Mouse (Mus musculus): ENCODE measurements around the gene Rasgrf1.
"Not testable (repeated sequence)": the region's sequence is repeated elsewhere in the genome, so short reads cannot be mapped to it uniquely, and the experiment has no call there.

The Rasgrf1 gene

GRCm38 (mm10) chr9:90054371-90055145 is 144.8 kb downstream of the Rasgrf1 start:
- no peaks in the 10 kb centered on the region; the same call in none of the 2 replicates for H3K36me3 ChIP-seq (ENCODE audit: control insufficient read depth, insufficient read depth, low read length, poor library complexity, severe bottlenecking)
- no peaks in the 10 kb centered on the region; the same call in 1 of the 2 replicates for H3K27me3 ChIP-seq (ENCODE audit: control insufficient read depth, insufficient read depth, low read length, poor library complexity, severe bottlenecking)
- DNase-seq (ENCODE audit: low read depth, low spot score), result peak; percentile 88

GRCm38 (mm10) chr9:90055409-90055808 is 145.7 kb downstream of the Rasgrf1 start:
- no peaks in the 10 kb centered on the region; the same call in none of the 2 replicates for H3K36me3 ChIP-seq (ENCODE audit: control insufficient read depth, insufficient read depth, low read length, poor library complexity, severe bottlenecking)
- H3K27me3 ChIP-seq (ENCODE audit: control insufficient read depth, insufficient read depth, low read length, poor library complexity, severe bottlenecking), result no peaks in the 10 kb centered on the region
- DNase-seq (ENCODE audit: low read depth, low spot score), result no peak

- Histone ChIP-seq H3K27me3 (ENCODE audit: control insufficient read depth, insufficient read depth, low read length, poor library complexity, severe bottlenecking) (no peaks in the 10 kb centered on the region), H3K36me3 (ENCODE audit: control insufficient read depth, insufficient read depth, low read length, poor library complexity, severe bottlenecking) (no peaks in the 10 kb centered on the region; the same call in none of the 2 replicates)
- DNase-seq (ENCODE audit: low read depth, low spot score), result no peak
Measured at GRCm38 (mm10) chr9:90055911-90056310, 146.2 kb downstream of the Rasgrf1 start.

DNA sequence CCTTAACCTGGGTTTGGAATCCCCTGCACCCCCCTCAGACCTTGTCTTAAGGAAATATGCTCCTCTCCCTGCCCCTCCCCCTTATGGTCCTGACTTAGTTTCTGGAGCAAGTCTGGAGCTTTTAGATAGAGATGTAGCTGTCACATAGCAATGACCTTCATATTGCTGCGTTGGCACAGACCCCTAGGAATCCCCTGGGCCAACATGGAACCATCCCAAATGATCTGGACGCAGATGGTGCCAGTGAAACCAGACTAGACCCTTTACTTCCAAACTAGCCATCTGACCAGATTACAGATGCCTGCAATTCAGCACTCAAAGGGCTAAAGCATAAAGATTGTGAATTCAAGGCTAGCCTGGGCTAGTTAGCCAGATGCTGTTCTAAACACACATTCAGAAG is 147.0 kb downstream of the Rasgrf1 start:
- Histone ChIP-seq H3K27me3 (ENCODE audit: control insufficient read depth, insufficient read depth, low read length, poor library complexity, severe bottlenecking) (no peaks in the 10 kb centered on the region), H3K36me3 (ENCODE audit: control insufficient read depth, insufficient read depth, low read length, poor library complexity, severe bottlenecking) (peaks cover 3% of the 10 kb centered on the region)
- DNase-seq (ENCODE audit: low read depth, low spot score), result no peak

GRCm38 (mm10) chr9:90059828-90060573 is 150.3 kb downstream of the Rasgrf1 start:
- Histone ChIP-seq H3K27me3 (ENCODE audit: control insufficient read depth, insufficient read depth, low read length, poor library complexity, severe bottlenecking) (no peaks in the 10 kb centered on the region), H3K36me3 (ENCODE audit: control insufficient read depth, insufficient read depth, low read length, poor library complexity, severe bottlenecking) (peaks cover 17% of the 10 kb centered on the region)
- DNase-seq (ENCODE audit: low read depth, low spot score), result peak; percentile 88

DNA sequence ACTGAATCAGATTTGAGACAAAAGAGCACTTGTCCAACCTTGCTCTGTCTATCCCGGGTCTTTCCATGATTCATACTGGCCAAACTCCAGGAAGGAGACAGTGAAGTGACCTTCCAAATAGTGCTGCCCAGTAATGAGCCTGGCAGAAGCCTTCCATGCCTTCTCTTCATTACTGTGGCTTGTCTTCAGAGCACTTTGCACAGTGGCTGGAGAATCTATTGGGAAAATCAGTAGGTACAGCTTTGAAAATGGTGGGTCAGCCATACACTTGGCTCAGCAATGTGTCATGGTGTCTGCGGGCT is 150.8 kb downstream of the Rasgrf1 start:
- H3K36me3 ChIP-seq (ENCODE audit: control insufficient read depth, insufficient read depth, low read length, poor library complexity, severe bottlenecking), result peaks cover 19% of the 10 kb centered on the region
- DNase-seq (ENCODE audit: low read depth, low spot score), result no peak
- no peaks in the 10 kb centered on the region for H3K27me3 ChIP-seq (ENCODE audit: control insufficient read depth, insufficient read depth, low read length, poor library complexity, severe bottlenecking)

- peaks cover 19% of the 10 kb centered on the region for H3K36me3 ChIP-seq (ENCODE audit: control insufficient read depth, insufficient read depth, low read length, poor library complexity, severe bottlenecking)
- peak; percentile 32 for DNase-seq (ENCODE audit: low read depth, low spot score)
- H3K27me3 ChIP-seq (ENCODE audit: control insufficient read depth, insufficient read depth, low read length, poor library complexity, severe bottlenecking), result not testable (repeated sequence)
Measured at GRCm38 (mm10) chr9:90060932-90061331, 151.2 kb downstream of the Rasgrf1 start.

- H3K36me3 ChIP-seq (ENCODE audit: control insufficient read depth, insufficient read depth, low read length, poor library complexity, severe bottlenecking), result peaks cover 37% of the 10 kb centered on the region
- no peak for DNase-seq (ENCODE audit: low read depth, low spot score)
- no peaks in the 10 kb centered on the region for H3K27me3 ChIP-seq (ENCODE audit: control insufficient read depth, insufficient read depth, low read length, poor library complexity, severe bottlenecking)
Measured at GRCm38 (mm10) chr9:90067341-90067740, 157.6 kb downstream of the Rasgrf1 start.

- no peak for DNase-seq (ENCODE audit: low read depth, low spot score)
- Histone ChIP-seq H3K36me3 (ENCODE audit: control insufficient read depth, insufficient read depth, low read length, poor library complexity, severe bottlenecking) (peaks cover 34% of the 10 kb centered on the region), H3K27me3 (ENCODE audit: control insufficient read depth, insufficient read depth, low read length, poor library complexity, severe bottlenecking) (no peaks in the 10 kb centered on the region)
Measured at GRCm38 (mm10) chr9:90068786-90069185, 159.1 kb downstream of the Rasgrf1 start.

GRCm38 (mm10) chr9:90069485-90069884 is 159.8 kb downstream of the Rasgrf1 start:
- no peaks in the 10 kb centered on the region for H3K27me3 ChIP-seq (ENCODE audit: control insufficient read depth, insufficient read depth, low read length, poor library complexity, severe bottlenecking)
- no peak for DNase-seq (ENCODE audit: low read depth, low spot score)
- peaks cover 31% of the 10 kb centered on the region for H3K36me3 ChIP-seq (ENCODE audit: control insufficient read depth, insufficient read depth, low read length, poor library complexity, severe bottlenecking)

DNA sequence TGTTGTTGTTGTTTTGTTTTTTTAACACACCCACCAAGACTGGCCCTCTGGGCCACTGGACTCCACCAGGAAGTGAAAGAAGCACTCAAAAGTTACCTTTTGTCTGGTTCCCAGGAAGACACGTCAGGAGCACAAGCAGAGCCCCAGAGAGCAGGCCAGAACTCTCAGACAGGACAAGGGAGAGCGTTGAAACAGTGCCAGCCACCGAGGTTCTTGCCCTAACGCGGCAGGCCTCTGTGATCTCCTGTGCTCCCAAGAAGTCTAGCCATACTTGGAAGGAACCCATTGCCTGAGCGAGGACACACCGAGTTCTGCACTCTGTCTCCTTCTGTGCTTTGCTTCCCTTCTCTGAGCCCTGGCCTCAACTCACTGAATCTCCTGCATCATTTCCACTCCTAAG is 160.5 kb downstream of the Rasgrf1 start:
- DNase-seq (ENCODE audit: low read depth, low spot score), result no peak
- H3K36me3 ChIP-seq (ENCODE audit: control insufficient read depth, insufficient read depth, low read length, poor library complexity, severe bottlenecking), result peaks cover 32% of the 10 kb centered on the region
- H3K27me3 ChIP-seq (ENCODE audit: control insufficient read depth, insufficient read depth, low read length, poor library complexity, severe bottlenecking), result no peaks in the 10 kb centered on the region

- DNase-seq (ENCODE audit: low read depth, low spot score), result no peak
- Histone ChIP-seq H3K36me3 (ENCODE audit: control insufficient read depth, insufficient read depth, low read length, poor library complexity, severe bottlenecking) (peaks cover 20% of the 10 kb centered on the region), H3K27me3 (ENCODE audit: control insufficient read depth, insufficient read depth, low read length, poor library complexity, severe bottlenecking) (no peaks in the 10 kb centered on the region)
Measured at GRCm38 (mm10) chr9:90075336-90075735, 165.6 kb downstream of the Rasgrf1 start.

- no peak for DNase-seq (ENCODE audit: low read depth, low spot score)
- Histone ChIP-seq H3K36me3 (ENCODE audit: control insufficient read depth, insufficient read depth, low read length, poor library complexity, severe bottlenecking) (peaks cover 17% of the 10 kb centered on the region), H3K27me3 (ENCODE audit: control insufficient read depth, insufficient read depth, low read length, poor library complexity, severe bottlenecking) (no peaks in the 10 kb centered on the region)
Measured at GRCm38 (mm10) chr9:90076131-90076530, 166.4 kb downstream of the Rasgrf1 start.
